Mouse (Mus musculus): ENCODE results near the gene Cblb.

Gene Cblb

DNA sequence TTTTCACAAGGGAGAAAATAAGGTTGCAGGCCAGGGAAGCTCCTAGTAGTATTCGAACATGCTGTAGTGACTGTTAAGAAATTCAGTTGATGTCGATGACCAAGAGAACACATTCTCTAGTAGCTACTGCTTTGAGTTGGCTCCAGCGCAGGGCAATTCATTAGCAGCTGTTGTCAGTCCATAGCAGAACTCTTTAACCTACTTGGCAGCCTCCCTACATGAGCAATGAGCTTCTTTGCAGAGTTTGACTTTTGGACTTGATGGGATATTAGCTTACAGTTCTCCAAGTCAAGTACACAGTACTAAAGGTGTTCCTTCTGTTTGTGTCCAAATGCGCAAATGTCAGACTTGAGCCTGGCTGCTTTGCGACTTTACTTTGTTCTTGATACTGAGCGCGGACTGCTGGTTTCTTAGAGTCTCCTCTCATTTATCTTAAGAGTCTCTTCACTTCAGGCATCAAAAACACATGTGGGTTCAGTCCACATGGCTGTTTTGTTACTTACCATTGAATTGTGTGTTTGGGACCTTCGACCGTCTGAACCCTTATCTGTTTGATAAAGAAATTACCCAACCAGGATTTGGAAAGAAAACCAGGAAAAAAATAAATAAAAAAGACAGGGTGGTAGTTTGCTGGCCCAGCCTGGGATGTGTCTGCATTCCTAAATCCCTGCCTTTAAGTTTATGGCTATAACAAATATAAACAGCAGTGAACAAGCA, 47.9 kb downstream of the Cblb start:
- TF ChIP-seq GATA4 (IDR thresholded peaks at IDR 0.05; ENCODE audit: insufficient replicate concordance, low read length) = peak; percentile 83

DNA sequence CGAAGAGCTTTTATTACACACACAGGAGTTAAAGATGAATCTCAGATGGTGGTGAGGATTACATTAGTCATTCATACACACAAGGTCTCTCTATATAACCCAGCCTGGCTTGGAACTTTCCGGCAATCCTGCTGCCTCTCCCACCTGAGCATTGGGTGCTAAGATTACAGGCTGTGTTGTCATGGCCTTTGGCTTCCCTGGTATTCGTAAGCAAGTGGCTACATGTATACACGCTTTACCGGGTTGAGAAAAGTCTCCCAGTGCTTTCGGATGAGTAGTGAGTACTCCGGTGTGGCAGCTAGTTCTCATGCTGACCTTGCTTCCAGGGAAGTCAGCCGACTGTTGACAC, 48.4 kb downstream of the Cblb start:
- TF ChIP-seq GATA4 (IDR thresholded peaks at IDR 0.05; ENCODE audit: insufficient replicate concordance, low read length) = no peak

DNA sequence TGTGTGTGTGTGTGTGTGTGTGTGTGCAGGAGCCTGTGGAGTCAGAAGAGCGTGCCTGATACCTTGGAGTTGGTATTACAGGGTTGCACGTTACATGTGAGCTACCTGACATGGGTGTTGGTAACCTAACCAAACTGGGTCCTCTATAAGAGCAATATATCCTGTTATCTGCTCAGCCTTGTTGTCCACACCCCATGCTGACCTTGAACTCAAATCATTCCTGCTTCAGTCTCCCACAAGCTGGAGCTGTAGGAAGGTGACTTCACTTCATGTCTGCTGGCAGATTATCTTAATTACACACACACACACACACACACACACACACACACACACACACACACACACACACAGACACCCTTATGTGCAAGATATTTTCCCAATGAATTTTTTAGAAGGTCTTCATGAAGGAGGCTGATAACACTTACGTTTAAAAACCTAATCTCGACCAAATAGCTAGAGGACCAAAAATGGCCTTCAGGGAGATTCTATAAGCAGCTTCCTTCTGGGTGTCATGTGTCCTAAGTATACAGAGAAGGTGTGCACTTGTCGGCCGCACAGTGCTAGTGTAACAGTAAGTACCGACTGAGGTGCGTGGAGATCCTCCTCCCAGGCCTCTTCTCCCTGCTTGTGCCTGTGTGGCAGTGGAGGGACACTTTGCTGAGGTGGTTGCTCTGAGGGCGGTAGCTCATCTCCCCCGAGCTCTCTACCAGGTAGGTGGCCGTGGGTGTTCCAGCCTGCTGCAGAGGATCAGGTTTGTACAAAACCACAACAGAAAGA, 49.8 kb downstream of the Cblb start:
- TF ChIP-seq GATA4 (IDR thresholded peaks at IDR 0.05; ENCODE audit: insufficient replicate concordance, low read length) = no peak

DNA sequence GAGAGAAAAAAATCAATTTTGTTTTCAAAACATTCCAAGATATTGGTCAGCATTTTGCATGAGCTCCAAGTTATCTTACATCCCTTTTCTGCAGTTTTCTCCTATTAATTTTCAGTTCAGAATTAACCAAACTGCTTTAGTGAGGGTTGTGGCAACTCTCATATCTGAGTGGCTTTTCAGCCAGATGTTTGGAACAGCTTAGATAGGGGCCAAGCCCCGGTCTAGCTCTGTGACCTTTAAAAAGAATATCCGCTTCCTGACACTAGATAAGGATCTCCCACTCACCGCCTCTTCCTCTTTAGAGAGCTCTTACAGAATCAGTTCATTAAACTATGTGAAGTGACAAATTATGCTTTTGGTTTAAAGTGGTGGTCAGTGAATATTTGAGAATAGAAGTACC, 50.7 kb downstream of the Cblb start:
- TF ChIP-seq GATA4 (IDR thresholded peaks at IDR 0.05; ENCODE audit: insufficient replicate concordance, low read length) = peak; percentile 91

DNA sequence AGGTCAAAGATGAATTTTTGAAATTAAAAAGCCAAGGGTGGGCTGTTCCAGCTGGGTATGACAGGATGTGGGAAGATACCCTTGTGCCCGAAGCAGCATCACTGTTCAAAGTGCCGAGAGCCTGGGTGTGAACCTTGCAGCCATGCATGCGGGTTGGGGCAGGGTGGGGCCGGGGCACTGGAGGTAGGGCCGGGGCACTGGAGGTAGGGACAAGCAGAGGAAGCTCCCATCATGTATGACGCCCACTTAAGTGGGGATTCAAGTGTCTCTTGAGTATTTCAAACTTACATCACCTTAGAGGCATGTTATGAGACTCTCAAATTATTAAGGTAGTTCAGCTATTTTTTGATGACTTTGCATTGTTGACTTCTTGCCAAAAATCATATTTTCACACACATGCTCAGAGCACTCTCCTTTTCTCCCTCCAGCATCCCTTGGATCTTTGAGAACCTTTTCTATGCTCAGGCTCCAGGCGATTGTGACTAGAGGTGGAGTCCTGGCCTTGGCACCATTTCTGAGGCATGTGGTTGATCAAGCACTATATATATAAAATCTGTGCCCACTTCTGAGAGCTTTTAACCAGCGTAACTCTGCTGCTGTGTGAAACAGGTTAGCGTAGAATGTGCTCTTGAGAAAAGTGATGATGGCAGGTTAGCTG, 55.9 kb downstream of the Cblb start:
- no peak for TF ChIP-seq GATA4 (IDR thresholded peaks at IDR 0.05; ENCODE audit: insufficient replicate concordance, low read length)

DNA sequence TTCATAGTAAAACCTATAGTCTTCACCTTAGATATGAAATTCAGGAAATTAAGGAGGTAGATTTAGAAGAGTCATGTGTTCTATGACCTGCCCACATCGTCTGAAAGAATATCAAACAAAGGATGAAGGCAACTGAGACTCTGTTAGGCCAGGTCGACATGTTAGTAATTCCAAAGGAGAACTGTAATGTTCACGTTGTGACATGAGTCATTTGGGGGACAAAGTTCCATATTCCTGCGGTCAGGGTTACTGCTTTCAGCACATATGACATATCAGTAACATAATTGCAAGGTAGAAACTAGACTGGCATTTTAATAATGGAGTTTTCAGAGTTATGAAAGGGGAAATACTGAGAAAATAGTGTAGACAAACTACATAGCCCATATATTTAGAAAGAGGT, 58.3 kb downstream of the Cblb start:
- TF ChIP-seq GATA4 (IDR thresholded peaks at IDR 0.05; ENCODE audit: insufficient replicate concordance, low read length) = no peak

DNA sequence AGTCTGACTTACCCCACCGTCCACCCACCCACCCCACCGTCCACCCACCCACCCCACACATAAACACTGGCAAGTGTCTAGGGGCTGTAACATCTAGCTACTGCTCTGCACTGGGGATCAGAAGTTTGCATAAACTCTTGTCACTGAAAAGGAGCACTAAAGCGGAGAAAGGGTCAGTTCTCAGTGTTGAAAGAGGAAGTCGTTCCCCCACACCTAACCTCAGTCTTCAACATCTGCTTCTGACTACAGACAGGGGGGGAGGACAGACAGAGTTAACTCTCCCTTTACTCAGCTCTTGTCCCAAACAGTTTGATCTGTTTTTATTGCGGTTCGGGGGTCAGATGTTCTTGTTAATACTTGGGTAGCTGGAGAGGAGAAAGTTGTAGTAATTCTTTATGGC, 59.9 kb downstream of the Cblb start:
- TF ChIP-seq GATA4 (IDR thresholded peaks at IDR 0.05; ENCODE audit: insufficient replicate concordance, low read length) = no peak

DNA sequence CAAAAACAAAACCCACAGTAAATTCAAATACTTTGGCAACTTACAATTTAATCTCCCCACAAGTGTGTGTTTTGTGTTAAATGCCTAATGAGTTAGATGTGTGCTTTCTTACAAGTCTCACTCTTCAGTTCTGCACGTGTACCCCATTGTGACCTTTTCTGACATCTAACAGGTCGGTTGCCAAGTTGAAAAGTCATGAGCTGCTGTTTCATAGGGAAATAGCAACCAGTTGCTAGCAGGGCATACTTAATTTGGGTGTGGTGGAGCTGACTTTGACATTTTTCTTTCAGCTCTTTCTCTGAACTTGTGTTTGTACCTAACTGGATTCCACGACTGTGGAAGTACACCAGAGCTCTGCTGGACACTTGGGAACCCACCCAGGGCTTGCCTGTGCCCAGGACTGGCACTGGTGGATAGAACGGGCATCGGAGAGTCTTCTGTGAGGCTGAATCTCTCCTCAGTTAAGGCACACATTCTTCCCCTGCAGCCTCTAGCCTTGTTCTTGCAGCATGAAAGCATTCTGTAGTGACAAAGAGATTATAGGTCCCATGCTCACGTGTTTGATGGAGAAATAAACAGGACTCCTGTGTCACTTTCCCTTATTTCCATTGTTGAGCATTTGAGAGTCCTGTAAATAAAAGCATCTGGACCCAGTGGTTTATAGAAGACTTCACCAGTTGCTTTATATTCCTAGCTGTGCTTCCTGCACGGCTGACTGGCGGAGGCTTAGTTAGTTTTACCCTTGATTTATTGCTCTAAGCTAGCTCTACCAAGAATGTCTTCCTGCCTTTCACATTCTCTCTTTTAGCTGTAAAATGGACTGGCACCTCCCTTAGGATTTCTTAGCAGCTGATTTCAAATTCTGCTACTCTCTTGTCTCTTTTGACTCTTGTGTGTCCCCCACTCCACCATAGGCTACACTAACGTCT, 62.6 kb downstream of the Cblb start:
- TF ChIP-seq GATA4 (IDR thresholded peaks at IDR 0.05; ENCODE audit: insufficient replicate concordance, low read length) = no peak

DNA sequence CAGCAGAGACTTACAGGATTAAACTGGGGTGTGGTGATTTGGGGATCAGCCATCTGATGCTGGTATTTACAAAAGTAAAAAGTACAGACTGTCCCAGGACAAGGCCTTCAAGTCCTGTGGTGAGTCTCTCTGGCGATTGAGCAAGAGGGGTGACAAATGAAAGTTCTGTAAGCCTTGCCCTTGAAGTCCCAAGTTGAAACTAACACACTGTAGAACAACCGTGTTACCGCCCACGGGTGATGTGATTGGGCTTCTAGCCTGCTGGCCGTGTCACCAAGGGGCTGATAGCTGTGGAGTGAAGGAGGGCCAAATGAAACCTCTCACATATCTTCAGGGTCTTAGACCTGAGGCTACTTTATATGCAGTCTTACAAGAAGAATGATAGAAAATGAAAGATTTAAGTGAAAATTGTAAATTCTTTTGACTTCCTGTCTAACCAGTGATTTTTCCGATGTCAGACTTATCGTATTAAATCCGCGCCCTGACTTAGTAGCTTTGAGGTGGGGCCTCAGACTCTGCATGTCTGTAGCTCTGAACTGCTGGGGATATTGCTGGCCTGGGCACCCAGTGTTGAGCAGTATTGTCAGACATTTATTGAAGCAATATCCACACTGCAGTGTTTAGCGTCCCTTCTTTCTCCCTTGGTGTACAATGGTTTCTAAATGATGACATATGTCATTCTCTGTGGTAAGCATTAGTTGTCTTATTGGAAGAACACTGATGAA, 63.9 kb downstream of the Cblb start:
- no peak for TF ChIP-seq GATA4 (IDR thresholded peaks at IDR 0.05; ENCODE audit: insufficient replicate concordance, low read length)

DNA sequence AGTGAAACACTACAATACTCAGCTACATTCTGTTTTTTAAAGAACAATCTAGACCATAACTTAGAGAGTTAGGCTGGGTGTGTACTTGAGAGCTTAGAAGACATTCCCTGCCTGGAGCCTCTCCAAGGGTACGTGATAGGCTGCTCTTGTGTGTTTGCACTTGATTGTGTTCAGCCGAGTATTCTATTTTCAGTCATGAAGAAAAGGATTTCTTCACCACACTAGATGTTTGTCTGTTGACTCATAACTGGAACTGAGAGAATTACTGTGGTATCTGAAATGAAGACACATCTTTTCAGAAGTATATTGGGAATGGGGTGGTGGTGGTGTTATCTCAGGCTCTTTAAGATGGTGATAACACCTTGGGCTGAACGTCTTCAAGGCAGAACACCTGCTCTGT, 64.6 kb downstream of the Cblb start:
- no peak for TF ChIP-seq GATA4 (IDR thresholded peaks at IDR 0.05; ENCODE audit: insufficient replicate concordance, low read length)

DNA sequence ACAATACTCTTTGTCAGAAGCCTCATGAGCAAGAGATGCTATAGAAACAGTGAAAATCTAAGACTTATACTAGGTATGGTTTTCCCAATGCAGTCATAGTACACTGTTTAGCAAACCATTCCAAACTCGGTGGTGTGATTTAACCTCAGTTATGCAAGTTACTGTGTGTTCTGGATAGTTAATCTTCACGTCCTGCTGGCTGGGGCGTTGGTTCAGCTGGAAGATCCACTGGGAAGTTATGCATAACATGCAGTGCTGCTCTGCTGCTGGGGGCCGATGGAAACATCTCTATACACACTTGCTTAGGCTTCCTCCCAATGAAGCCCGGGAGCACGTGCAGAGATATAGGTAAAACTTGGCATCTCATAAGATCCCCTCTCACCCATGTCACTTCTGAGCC, 69.4 kb downstream of the Cblb start:
- no peak for TF ChIP-seq GATA4 (IDR thresholded peaks at IDR 0.05; ENCODE audit: insufficient replicate concordance, low read length)

DNA sequence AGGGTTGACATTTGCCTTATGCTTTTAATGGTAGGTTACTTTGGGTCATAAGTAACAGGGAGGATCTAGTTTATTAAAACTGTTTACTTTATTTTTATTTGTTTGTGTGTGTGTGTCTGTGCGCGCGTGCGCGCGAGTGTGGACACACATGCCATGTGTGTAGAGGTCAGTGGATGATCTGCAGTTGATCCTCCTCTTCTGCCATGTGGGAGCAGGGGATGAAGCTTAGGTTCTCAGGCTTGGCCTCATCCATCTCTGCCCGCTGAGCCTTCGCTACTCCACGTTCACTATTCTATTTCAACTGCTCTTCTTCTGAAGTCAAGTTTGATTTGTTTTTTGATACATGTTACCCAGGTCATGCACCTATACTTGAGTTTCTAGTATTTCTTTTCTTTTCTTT, 73.6 kb downstream of the Cblb start:
- no peak for TF ChIP-seq GATA4 (IDR thresholded peaks at IDR 0.05; ENCODE audit: insufficient replicate concordance, low read length)

DNA sequence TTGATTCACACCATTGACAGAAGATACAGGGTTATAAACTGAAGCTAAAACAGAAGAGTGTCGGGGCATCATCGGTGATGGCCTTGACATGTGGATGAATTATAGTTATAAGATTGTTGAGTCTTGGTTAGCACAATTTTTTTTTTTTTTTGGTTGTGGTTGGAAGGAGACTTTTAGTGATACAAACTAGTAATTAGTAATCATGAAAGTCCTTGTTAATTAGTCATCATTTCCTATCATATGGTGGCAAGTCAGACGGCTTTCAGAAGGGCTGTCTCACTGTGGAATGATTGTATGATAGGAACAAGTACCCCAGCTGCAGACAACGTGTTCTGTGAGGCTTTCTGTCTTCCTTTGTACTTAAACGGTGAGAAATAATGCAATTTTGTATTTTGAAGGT, 76.8 kb downstream of the Cblb start:
- no peak for TF ChIP-seq GATA4 (IDR thresholded peaks at IDR 0.05; ENCODE audit: insufficient replicate concordance, low read length)

DNA sequence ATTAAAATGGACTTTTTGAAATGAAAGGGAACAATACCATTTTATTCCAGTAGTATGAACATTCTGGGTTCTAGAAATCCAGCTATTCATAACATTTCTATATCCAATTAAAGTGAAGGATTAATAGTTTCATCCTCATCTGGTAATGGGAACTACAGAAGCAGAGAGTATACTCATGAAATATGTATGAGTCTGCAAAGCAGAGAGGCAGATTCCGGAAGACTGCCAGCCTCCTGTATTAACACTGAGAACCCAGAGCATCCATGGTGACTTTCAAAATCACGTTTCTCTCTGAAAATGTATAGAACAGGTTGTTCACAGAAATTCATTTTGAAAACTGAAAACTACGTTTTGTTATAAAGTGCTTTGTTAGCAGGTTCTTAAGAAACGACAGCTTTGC, 83.4 kb downstream of the Cblb start:
- no peak for TF ChIP-seq GATA4 (IDR thresholded peaks at IDR 0.05; ENCODE audit: insufficient replicate concordance, low read length)

DNA sequence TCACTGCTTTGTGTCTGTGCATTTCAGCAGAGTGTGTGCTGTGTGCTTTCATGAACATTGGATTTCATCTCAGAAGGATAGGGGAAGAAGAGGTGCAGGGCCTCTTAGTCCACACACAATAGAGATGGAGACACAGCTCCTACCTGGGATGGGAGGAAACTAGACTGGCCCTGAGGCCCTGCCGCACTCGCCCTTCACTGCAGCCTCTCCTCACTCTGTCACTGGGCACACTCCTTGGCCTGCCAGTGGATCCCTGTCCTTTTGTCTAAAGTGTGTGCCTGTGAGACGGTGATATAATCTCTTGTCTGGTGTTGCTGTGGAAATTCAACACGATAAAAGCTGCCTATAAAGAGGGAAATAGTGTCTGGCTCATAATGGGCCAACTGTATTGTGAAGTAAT, 88.0 kb downstream of the Cblb start:
- no peak for TF ChIP-seq GATA4 (IDR thresholded peaks at IDR 0.05; ENCODE audit: insufficient replicate concordance, low read length)

Measured in liver, adult (tissue).